Mouse (Mus musculus) liver, embryonic 11.5 days (tissue): ENCODE data around the gene Gipc3. TPM values are rescaled to one million over a fixed set of nuclear protein-coding genes. Genes with fewer than 3 reads are reported as not detected.
A peak's percentile ranks its signal among the peaks of the same experiment; 100 is the strongest.

Experiments used
- ATAC-seq: fragments of 200-750 bp; cut with Nextera tagmentation; replicated peaks from 2 replicates; pipeline ENCODE4 v1.8.0; 2017; ENCODE audit warnings: moderate number of reproducible peaks, mild to moderate bottlenecking, moderate TSS enrichment, moderate library complexity; ENCODE audit not compliant: low FRiP score
- DNase-seq: peaks from one replicate; pipeline ENCODE4 v3.0.0-alpha.2; 2017; ENCODE audit warnings: low spot score
- H3K27ac ChIP-seq: fragments of 300-500 bp; sonication (generic); 2 replicates; pipeline ENCODE4 v1.5.1; 2014; ENCODE audit warnings: mild to moderate bottlenecking, low read depth, low read length, control low read depth
- H3K27me3 ChIP-seq: fragments of 300-500 bp; sonication (generic); replicated peaks from 2 replicates; pipeline ENCODE4 v1.6.1; 2014; ENCODE audit warnings: low read length, mixed read lengths; ENCODE audit not compliant: control insufficient read depth, insufficient read depth
- H3K36me3 ChIP-seq: fragments of 300-500 bp; sonication (generic); 2 replicates; pipeline ENCODE4 v1.6.1; 2014; ENCODE audit warnings: mild to moderate bottlenecking, low read length, moderate library complexity, mixed read lengths; ENCODE audit not compliant: control insufficient read depth, insufficient read depth
- H3K4me1 ChIP-seq: fragments of 300-500 bp; sonication (generic); replicated peaks from 2 replicates; pipeline ENCODE4 v1.6.1; 2014; ENCODE audit warnings: low read length, mixed read lengths; ENCODE audit not compliant: control insufficient read depth, insufficient read depth
- H3K4me2 ChIP-seq: fragments of 300-500 bp; sonication (generic); 2 replicates; pipeline ENCODE4 v1.6.1; 2014; ENCODE audit warnings: mild to moderate bottlenecking, control low read depth, moderate library complexity
- H3K4me3 ChIP-seq: fragments of 300-500 bp; sonication (generic); 2 replicates; pipeline ENCODE4 v1.5.1; 2014; ENCODE audit warnings: low read depth, low read length, control low read depth
- H3K9ac ChIP-seq: fragments of 300-500 bp; sonication (generic); 2 replicates; pipeline ENCODE4 v1.6.1; 2014; ENCODE audit warnings: low read depth, low read length, control low read depth
- H3K9me3 ChIP-seq: fragments of 300-500 bp; sonication (generic); 2 replicates; pipeline ENCODE4 v1.6.1; 2016; ENCODE audit warnings: low read length, inconsistent platforms, mixed read lengths; ENCODE audit not compliant: control insufficient read depth
- WGBS: fragments of 180-500 bp; shearing (Covaris S2); extraction: QIAGEN DNeasy Blood & Tissue Kit; methylation state at CpG from one replicate; pipeline ENCODE4 v1.1.7; 2014; 5-methylcytosine and 5-hydroxymethylcytosine counted together
- polyA plus RNA-seq: library from polyadenylated mRNA; unstranded; fragments of >200 nt; fragmentation: Nextera tagmentation; extraction: Ambion mirVana; gene quantifications from 2 replicates; pipeline ENCODE4 v1.2.1, GENCODE M21; 2014

The Gipc3 gene
- polyA plus RNA-seq, 1 experiment from 2014 or later: not detected

DNA sequence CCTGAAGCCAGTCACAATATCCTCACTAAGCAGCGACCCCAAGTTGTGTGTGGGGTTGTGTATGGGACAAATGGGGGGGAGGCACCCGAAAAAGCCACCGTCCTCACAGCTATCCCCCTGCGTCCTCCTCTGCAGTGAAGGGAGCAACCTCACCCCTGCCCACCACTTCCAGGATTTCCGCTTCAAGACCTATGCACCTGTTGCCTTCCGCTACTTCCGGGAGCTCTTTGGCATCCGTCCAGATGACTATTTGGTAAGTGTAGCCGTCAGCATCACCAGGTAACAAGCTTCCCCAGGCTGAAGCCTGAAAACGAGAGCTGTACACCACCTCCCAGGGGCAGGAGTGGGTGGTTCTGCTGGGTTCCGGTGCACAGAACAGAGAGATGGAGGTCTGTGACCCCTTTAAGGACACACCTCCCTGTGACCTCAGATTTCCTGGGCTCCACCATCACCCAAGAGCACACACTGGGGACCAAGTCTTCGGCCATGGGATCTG is 36.8 kb downstream of the Gipc3 start:
- WGBS: 92% methylated on average over 12 of the region's 12 CpGs
- Histone ChIP-seq H3K27me3 (no peaks in the 10 kb centered on the region), H3K4me2 (no peak overlapping the region), H3K4me3 (no peak overlapping the region), H3K4me1 (peaks cover 39% of the 10 kb centered on the region), H3K9ac (no peak overlapping the region), H3K9me3 (no peaks in the 10 kb centered on the region), H3K36me3 (peaks cover 43% of the 10 kb centered on the region), H3K27ac (no peak overlapping the region)
- DNase-seq: no peak
- no peak for ATAC-seq

- 93% methylated on average over 14 of the region's 14 CpGs for WGBS
- no peak overlapping the region for H3K4me2 ChIP-seq
- peaks cover 42% of the 10 kb centered on the region for H3K4me1 ChIP-seq
- no peak for ATAC-seq
- no peak overlapping the region for H3K4me3 ChIP-seq
- no peak overlapping the region for H3K9ac ChIP-seq
- no peak overlapping the region for H3K27ac ChIP-seq
- no peaks in the 10 kb centered on the region for H3K27me3 ChIP-seq
- no peak for DNase-seq
- H3K36me3 ChIP-seq: peaks cover 37% of the 10 kb centered on the region
- H3K9me3 ChIP-seq: no peaks in the 10 kb centered on the region
Measured at GRCm38 (mm10) chr10:81305663-81306062, 37.4 kb downstream of the Gipc3 start.

GRCm38 (mm10) chr10:81304597-81305238 is 38.3 kb downstream of the Gipc3 start:
- no peak for DNase-seq
- WGBS: 27% methylated on average over 8 of the region's 9 CpGs
- H3K36me3 ChIP-seq: peaks cover 30% of the 10 kb centered on the region
- peak overlapping the region; percentile 43 for H3K27ac ChIP-seq
- H3K4me1 ChIP-seq: peaks cover 52% of the 10 kb centered on the region
- ATAC-seq: peak; percentile 37; the same call in 1 of the 2 replicates
- H3K9ac ChIP-seq: no peak overlapping the region
- no peak overlapping the region for H3K4me3 ChIP-seq
- no peaks in the 10 kb centered on the region for H3K27me3 ChIP-seq
- H3K4me2 ChIP-seq: 0 out of 2 replicates have a peak overlapping the region, but pooled peaks have one; percentile 22
- no peaks in the 10 kb centered on the region for H3K9me3 ChIP-seq

- no peak for ATAC-seq
- H3K9ac ChIP-seq: no peak overlapping the region
- peaks cover 24% of the 10 kb centered on the region for H3K36me3 ChIP-seq
Measured at GRCm38 (mm10) chr10:81303761-81304160, 39.3 kb downstream of the Gipc3 start.

DNA sequence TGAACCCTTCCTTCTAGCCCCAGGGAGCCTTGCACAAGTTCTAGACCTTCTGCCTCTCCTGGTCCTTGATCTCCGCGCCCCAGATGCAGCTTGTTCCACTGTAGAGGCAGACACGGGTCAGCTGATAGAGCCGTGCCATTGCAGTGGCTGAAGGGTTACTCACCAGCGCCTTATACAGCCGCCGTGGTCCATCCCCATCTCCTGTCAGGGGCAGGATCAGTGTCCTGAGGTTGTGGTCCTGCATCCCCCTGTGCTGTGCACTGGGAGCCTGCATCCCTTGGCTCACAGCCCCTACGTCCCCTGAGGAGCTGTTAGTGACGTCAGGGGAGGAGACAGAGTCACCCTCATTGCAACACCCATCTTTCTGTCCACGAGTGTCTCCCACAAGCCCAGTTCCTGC is 39.8 kb downstream of the Gipc3 start:
- Histone ChIP-seq H3K9me3 (no peaks in the 10 kb centered on the region), H3K36me3 (peaks cover 25% of the 10 kb centered on the region), H3K27ac (peak overlapping the region; percentile 75), H3K4me1 (peaks cover 65% of the 10 kb centered on the region), H3K4me2 (peak overlapping the region; percentile 55), H3K9ac (peak overlapping the region; percentile 25; the same call in 1 of the 2 replicates), H3K4me3 (peak overlapping the region; percentile 2; the same call in 1 of the 2 replicates), H3K27me3 (no peaks in the 10 kb centered on the region)
- ATAC-seq (peak; percentile 6; the same call in 1 of the 2 replicates), DNase-seq (no peak)
- WGBS: 51% methylated on average over 10 of the region's 10 CpGs

More at GRCm38 (mm10) chr10:81303761-81304160, 39.3 kb downstream of the Gipc3 start:
- 49% methylated on average over 7 of the region's 7 CpGs for WGBS
- DNase-seq: no peak
- no peak overlapping the region; the same call in 1 of the 2 replicates for H3K27ac ChIP-seq
- H3K4me2 ChIP-seq: peak overlapping the region; percentile 55
- H3K9me3 ChIP-seq: no peaks in the 10 kb centered on the region
- peaks cover 61% of the 10 kb centered on the region for H3K4me1 ChIP-seq
- H3K4me3 ChIP-seq: no peak overlapping the region
- H3K27me3 ChIP-seq: no peaks in the 10 kb centered on the region

DNA sequence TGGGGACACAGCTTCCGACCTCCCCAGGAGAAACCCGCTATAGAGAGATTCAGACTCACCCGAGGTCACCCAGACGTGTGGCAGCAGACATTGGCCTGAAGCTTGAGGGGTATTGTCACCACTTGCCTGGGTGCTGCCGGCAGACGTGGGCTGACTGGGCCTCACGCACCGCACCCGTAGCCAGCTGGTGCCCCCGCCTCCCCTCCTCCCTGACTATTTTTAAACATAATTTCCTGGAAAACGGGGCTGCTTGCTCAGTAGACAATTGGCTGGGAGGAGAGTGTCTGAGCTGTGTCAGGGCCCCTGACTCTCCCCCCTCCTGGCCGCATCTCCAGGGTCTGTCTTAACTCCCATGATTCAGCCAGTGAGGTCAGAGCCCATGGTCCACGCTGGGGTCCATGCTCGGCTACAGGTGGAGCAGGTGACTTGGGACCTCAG is 40.3 kb downstream of the Gipc3 start:
- Histone ChIP-seq H3K4me1 (peaks cover 70% of the 10 kb centered on the region), H3K27ac (peak overlapping the region; percentile 75), H3K4me2 (peak overlapping the region; percentile 55), H3K9ac (peak overlapping the region; percentile 25), H3K9me3 (no peaks in the 10 kb centered on the region), H3K27me3 (no peaks in the 10 kb centered on the region), H3K4me3 (peak overlapping the region; percentile 2), H3K36me3 (peaks cover 21% of the 10 kb centered on the region)
- 33% methylated on average over 14 of the region's 14 CpGs for WGBS
- no peak for DNase-seq
- peak; percentile 53 for ATAC-seq

DNA sequence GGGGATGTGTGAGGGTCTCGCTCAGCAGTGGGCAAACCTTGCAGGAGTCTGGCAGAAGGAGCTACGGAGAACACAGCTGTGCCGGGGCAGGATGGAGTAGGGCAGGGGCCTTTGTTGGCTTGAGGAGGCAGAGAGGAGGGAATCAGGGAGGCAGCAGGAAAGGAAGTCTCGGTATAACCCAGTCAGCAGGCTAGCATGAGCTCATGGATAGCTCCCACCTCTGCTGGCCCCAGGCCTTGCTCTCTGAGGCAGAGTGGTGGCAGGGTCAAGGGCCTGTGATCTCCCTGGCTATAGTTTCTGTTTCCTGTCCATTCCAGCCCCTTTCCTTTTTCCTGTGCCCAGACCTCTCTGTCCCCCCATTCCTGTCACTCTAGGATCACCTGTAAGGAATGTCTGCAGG is 40.8 kb downstream of the Gipc3 start:
- H3K9me3 ChIP-seq: no peaks in the 10 kb centered on the region

GRCm38 (mm10) chr10:81301321-81301720 is 41.7 kb downstream of the Gipc3 start:
- ATAC-seq (no peak), DNase-seq (no peak)
- Histone ChIP-seq H3K4me2 (no peak overlapping the region), H3K9ac (no peak overlapping the region), H3K27ac (no peak overlapping the region), H3K4me3 (no peak overlapping the region), H3K4me1 (peaks cover 78% of the 10 kb centered on the region), H3K9me3 (no peaks in the 10 kb centered on the region), H3K27me3 (no peaks in the 10 kb centered on the region), H3K36me3 (peaks cover 9% of the 10 kb centered on the region; the same call in 1 of the 2 replicates)
- WGBS: 72% methylated on average over 9 of the region's 9 CpGs

More for the DNA sequence above, 40.8 kb downstream of the Gipc3 start:
- Histone ChIP-seq H3K4me1 (peaks cover 75% of the 10 kb centered on the region), H3K36me3 (peaks cover 16% of the 10 kb centered on the region), H3K27ac (peak overlapping the region; percentile 50; the same call in 1 of the 2 replicates), H3K27me3 (no peaks in the 10 kb centered on the region), H3K4me2 (peak overlapping the region; percentile 55), H3K9ac (peak overlapping the region; percentile 25), H3K4me3 (peak overlapping the region; percentile 2)
- no peak for DNase-seq
- no peak for ATAC-seq
- 72% methylated on average over 4 of the region's 4 CpGs for WGBS
